Mouse (Mus musculus): ENCODE data around the gene Dgka.

The Dgka gene

DNA sequence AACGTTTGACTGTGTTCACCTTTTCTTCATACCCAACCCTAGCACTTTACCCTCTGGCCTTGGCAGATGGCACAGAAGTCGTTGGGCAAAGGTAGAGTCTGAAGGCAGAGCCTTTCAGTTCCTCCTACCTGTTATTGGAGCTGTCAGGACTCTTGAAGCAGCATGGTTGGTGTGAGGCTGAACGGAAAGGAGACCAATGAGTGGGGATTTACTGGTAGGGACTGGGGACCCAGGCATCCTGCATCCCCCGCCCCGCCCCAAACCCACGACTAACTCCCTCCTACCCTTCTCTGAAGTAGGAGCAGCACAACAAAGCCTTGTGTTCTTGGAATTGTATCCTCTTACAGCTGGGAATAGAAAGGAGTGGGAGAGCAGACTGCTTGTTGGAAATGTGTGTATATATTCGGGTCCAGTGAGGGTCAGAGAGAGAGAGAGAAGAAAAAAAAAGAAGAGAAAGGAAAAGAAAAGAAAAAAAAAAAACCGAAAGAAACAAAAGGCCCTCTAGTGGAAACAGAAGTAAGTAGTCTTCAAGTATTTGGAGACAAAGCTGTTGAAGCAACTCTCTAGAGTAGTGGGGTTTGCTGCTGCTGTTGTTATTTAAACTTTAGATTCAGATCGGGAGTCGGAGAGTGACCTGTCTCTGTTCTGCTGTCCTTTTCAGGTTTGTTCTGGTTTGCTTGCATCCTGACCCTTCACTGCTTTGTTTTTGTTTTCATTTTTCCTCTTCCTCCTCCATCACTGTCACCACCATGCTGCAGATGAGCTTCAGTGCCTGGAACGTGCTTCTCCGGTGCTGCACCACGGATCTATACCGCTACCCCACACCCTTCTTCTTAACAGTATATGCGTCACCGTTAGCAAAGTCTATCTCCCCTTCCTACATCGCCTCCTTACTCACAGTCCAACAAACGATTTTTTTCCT lies at the start of gene Dgka:
Gene Dgka (minus strand): TSS at position 176 of the 922 bp plus-strand sequence.
- DNase-seq, result peak; percentile 82 to 84

DNA sequence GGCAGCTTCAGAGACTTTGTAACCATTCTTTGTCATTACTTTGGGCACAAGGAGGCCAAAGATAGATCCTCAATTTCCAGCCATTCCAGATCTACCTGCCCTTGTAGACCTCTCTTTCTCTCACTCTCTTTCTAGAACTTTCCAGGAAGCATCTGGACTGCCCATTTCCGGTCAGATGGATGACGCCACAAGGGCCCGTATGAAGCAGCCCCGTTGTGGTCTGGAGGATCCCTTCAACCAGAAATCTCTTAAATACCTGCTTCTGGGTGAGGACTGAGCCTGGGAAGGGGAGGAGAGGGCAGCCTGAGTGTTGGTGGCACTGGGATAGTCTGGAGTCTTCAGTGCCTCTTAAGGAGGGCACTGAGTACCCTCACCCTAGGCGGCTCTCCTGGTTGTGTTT lies 49.7 kb upstream of the Dgka start:
- DNase-seq, result no peak

DNA sequence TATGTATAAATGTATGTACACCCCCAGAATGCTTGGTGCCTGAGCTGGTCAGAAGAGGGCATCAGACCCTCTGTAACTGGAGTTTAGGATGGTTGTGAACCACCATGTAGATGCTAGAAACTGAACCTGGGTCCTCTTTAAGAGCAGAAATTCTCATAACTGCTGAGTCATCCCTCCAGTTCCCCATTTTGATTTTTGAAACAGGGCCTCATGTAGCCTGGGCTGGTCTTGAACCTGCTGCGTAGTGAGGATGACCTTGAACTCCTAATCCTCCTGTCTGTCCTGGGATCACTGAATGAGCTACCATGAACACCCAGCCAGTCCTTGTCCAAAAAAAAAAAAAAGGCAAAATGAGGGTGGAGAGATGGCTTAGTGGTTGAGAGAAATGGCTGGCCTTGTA lies 48.6 kb upstream of the Dgka start:
- DNase-seq, result no peak

DNA sequence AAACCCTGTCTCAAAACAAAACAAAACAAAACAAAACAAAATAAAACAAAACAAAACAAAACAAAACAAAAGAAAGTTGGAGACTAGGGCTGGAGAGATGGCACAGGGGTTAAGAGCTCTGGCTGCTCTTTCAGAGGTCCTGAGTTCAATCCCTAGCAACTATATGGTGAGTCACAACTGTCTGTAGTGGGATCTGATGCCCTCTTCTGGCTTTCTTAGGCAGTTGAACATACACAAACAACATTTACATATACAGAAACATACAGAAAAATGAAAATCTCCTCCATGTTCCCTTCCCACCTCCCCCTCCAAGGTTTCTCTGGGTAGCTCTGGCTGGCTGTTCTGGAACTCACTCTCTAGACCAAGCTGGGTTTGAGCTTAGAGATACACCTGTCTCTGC lies 47.4 kb upstream of the Dgka start:
- no peak for DNase-seq

DNA sequence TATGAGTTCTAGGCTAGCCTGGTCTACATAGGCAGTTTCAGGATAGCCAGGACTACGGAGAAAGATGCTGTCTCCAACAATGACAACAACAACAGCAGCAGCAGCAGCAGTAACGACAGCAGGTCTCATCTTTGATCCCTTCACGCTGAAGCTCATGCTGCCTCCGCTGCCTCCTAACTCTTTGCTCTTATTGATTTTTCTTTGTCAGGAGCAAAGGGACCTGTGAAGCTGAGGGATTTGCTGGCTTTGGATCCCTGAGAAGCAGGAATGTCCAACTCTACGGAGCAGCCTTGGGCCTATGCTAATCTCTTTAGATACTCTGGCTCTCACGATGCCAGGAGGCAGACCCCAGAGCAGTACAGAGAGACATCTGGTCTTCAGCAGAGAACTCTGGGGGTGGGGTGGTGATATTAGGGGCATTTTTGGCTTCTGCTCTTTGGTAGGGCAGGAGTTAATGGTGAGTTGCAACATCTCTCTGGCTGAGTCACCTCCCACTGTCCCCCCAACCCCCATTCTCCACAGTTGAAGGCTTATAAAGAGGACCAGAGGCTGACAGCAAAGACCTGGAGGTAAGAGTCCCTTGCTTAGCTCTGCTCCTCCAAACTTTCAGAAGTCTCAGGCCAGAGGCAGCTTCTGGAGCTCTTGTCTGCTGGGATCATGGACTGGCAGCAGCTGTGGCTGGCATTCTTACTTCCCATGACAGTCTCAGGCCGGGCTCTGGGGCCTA lies 45.9 kb upstream of the Dgka start, which contains the start of gene Mmp19:
Gene Mmp19 (plus strand): TSS at position 513 of the 727 bp plus-strand sequence.
- no peak for DNase-seq

DNA sequence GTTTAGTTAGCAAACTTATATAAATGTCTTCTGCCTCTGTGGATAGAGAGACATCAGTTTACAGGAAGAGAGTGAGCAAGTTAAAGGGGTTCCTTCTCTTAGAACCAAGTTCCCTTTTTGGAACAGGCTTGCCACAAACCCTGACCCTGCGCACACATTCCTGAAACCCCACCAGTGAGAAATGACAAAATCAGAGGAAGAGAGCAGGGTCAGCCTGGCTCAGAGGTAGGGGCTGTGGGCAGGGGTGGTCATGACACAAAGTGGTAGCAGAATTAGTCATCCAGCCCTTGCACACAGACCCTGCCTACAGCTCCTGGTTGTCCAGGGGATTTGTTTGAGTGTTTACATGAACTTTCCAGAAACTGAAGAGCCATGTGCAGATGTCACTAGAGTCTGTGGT lies 35.5 kb upstream of the Dgka start:
- no peak for DNase-seq

DNA sequence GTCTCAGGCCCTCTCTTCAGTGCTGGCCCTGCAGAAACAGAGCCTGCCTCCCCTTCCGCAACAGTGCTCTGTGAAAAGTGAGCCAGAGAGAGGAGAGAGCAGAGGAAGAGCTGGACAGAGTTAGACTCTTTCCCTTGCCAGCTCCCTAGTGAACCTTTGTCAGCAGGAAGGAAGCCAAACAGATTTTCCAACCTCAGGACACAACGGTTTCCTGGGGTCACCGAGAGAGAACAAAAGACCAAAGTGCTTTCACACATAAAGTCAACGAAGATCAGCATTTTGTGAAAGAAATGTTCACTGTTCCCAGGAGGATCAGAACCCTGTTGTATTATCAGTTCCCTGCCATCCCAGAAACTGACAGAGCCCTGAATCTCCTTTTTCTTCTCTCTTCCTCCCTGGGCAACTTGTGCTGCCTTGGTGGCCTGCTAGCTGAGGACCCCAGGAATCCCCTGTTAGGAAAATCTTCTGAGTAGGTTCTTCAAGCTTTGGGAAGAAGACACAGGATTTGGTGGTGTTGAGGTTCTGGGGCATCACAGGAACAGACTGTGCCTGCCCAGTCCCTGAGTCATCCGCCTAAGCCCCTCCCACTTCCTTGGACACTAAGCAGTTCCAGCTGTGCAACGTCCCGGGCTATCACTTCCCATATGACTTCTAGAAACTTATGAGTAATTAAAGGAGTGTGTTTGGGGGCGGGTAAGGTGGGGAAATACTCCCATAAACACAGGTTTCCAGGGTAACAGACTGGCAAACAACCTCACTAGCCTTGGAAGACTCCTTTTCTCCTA lies 34.5 kb upstream of the Dgka start:
- peak in 1 of 2 experiments; percentile 23 for DNase-seq

DNA sequence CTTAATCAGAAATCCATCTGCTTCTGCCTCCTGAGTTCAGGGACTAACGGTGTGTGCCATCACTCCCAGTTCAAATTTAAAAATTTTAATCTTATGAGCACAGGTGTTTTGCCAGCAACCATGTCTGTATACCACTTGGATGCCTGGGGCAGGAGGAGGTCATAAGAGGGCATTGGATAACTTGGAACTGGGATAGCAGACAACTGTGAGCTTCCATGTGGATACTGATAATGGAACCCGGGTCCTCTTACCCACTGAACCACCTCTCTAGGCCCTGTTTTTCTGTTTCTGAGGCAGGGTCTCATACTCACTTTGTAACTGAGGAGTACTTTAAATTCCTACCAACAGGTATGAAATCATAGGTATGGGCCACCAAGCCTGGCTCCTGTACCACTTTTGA lies 33.8 kb upstream of the Dgka start:
- DNase-seq, result no peak

DNA sequence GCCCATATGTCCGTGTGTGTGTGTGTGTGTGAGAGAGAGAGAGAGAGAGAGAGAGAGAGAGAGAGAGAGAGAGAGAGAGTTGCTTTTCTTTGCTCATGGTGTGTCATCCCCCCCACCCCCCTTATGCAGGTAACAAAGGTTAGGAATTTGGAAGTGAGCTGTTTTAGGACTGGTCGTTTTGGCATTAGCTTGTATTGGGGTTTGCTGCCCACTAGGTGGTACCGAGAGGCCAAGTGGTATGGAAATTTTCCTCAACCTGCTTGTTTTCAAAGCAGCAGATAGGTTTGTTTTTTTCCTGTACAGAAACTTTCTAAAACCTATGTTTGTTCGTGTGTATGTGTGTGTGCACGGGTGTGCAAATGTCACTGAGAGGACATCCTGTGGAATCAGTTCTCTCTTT lies 29.0 kb upstream of the Dgka start:
- DNase-seq, result no peak

DNA sequence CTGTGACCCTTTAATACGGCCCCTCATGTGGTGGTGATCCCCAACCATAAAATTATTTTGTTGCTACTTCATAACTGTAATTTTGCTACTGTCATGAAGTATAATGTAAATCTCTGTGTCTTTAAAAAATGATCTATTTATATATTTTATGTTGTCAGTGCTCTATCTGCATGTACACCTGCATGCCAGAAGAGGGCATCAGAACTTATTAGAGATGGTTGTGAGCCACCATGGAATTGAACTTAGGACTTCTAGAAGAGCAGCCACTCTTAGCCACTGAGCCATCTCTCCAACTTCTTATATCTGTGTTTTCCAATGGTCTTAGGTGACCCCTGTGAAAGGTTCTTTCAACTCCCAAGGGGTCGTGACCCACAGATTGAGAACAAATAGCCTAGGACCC lies 28.2 kb upstream of the Dgka start:
- DNase-seq, result no peak

DNA sequence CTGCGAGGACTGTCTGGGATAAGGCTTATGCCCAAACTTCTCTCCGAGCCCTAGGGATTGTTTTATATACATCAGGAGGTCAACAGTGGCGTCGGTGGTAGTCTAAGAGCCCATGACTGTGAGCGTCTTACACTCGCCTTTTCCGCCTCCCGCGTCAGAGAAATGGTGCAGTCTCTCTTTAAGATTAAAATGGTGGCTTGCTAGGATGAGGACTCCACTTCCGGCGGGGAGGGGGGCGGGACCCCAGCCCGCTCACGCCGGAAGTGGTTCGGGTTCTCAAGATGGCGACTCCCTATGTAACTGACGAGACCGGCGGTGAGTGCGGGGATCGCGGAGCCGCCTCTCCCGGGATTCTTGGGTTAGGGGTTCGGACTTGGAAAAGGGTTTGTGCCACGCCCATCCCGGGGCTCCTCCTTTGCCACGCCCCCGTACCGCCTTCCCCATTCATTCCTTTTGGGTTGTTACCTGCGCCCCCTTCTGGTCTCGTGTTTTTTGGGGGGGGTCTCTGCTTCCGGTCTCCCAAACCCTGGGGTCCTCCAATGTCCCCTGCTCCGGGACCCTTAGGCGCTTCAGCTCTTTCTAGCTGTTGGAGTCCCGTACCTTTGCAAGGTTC lies 3.7 kb upstream of the Dgka start:
- peak; percentile 83 to 86 for DNase-seq

DNA sequence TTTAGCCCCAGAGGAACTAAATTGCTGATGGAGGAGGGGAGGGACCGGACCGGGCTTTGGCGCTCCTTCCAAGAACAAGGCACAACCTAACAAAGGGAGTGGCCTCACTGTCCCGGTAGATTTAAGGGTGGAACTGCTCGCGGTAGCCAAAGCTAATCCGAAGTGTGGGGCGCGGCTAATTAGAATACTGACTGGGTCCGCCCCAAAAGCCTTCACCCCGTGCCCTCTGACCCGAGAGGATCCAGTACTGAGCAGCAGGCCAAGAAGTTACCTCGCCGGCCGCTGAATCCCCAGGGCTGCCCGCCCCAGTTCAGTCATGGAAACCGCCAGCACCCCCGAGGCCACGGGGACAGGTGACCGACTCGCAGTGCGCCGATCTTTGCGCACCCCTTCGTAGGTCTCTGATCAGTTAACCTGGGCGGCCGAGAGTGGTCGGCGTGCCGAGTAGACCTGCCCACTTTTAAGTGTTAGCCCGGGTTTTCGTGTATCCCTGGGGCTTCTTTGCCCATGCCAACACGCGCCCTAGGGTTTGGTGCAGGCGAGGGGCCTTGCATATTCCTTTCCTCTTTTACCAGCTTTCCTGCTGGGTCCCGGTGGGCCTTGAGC lies 3.1 kb upstream of the Dgka start, which contains the start of gene Pym1:
Gene Pym1 (plus strand): TSS at position 244 of the 606 bp plus-strand sequence.
- peak; percentile 72 to 76 for DNase-seq

DNA sequence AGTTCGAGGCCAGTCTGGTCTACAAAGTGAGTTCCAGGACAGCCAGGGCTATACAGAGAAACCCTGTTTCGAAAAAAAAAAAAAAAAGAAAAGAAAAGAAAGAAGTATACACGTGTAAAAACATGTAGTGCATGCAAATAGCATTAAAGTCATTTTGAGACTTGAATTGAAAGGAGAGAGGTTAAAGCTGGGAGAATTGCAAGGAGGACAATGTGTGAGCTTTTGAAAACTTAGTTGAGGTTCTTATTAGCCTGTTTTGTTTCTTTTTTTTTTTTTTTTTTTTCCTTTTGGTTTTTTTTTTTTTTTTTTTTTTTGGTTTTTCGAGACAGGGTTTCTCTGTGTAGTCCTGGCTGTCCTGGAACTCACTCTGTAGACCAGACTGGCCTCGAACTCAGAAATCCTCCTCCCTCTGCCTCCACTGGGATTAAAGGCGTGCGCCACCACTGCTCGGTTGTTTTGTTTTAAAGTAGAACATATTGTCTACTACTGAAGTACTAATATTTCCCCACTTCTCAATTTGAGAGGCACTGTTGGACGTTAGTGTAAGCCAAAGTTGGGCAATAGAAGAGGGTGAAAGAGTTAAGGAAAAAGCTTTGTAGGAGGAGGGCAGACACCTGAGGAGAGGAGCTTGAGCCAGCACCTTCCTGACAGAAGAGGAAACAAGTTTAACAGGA lies 2.5 kb upstream of the Dgka start:
- DNase-seq, result no peak

DNA sequence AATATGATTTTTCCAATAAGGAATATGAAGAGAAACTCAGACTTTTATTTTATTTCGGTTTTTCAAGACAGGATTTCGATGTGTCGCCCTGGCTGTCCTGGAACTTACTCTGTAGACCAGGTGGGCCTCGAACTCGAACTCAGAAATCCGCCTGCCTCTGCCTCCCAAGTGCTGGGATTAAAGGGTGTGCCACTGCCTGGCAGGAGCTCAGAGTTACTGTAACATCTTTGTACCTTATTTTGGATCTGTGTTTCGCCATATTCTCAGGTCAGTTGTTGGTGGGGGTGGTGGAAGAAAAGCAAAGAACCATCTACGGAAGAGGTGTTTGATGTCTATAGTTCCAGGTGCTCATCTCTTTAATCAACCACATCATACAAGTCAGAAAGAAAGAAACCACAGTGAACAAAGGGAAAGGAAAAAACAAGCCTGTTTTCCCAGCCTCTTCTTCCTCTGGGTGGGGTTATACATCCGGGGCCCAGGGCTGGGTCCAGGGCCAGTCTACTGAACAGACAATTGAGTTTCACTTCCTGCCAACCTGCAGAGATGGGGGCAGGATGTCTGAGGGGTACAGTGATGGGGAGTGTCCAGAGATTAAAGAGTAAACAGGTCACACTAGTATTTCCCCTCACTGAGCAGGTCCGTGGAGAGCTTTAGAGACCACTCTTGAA lies 1.4 kb upstream of the Dgka start:
- DNase-seq, result peak; percentile 79 to 91

DNA sequence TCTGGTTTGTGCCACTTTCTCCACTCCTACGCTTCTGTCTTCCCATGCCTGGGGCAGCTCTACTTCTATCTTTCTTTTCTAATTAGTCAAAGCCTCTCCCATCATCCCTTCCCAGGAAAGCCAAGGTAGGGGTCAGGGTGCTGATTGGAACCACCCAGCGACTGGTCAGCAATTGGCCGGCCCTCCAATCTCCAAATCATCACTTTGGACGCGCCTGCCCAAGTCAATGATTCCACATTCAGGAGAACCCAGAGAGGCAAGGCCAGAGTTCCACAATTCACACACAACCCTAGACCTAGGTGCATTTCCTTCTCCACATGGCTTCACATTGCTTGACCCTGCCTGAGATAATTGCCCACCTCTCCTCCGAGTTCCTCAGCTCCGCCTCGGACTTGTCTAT lies 444 bp downstream of the Dgka start:
- no peak for DNase-seq

DNA sequence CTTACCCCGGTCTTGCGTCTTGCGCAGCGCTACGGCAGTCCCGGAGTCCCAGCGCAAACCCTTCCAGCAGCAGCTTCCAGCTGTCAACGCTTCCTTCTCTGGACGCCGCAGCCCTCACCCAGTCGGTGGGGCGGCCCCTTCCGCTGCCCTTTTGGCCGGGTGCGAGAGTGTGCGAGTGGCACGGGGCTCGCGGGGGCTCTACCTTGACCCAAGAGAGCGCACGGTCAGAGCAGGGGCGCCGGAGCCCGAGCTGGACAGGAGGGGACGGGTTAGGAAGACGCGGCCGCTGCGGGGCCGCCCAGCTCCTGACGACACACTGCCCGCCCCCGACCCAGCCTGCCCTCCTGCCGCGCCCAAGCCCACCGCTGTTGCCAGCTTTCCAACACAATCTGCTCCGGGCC lies 864 bp downstream of the Dgka start:
- DNase-seq, result peak; percentile 70 to 75

DNA sequence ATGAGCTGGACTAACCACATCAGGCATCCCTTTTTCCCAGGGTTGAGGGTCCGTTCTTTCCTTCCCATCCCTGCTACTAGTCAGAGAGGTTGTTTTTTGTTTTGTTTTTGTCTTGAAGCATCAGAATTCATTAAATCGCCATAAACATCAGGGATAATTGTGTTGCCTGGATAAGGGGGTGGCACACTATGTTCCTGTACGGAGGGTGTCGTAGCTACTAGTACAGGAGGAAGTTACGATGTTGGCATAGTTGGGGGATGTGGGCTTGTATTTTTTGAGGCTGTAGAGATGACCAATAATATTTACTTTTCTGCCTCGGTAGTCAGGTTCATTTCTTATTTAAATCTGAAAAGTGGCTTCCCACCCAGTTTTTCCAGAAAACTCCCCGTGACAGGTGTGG lies 1.4 kb downstream of the Dgka start:
- DNase-seq, result no peak

DNA sequence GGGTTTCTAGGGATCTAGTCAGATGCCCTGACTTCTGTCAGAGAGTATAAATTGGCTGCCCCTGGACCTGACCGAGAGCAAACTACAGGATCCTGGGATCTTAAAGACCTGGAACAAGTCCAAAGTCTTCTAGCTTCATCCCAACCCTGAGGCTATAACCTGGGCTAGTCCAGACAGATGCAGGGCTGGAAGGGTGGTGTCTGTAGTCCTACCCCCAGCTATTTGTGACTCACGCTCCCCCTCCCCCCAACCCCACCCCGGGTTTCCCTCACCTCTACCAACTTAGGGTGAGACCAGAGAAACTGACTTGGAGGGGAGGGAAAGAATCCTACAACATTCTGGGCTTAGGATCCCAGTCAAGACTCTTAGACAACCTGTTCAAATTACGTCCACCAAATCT lies 2.0 kb downstream of the Dgka start:
- no peak for DNase-seq

DNA sequence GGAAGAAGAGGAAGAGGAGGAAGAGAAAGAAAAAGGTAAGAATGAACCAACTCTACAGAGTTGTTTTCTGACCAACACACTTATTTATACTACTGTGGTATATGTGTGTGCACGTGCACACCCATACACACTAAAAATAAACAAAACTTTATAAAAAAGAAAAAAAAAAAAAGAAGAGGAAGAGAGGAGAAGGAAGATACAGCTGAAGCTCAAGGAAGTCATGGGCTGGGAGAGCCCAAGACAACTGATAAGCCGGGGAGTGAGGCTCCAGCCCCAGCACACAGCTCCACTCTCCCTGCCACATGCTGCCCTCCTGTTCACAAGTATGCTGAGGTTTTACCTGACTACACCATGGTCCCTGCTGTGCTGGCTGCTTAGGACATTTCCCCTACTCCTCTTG lies 4.4 kb downstream of the Dgka start:
- no peak for DNase-seq

DNA sequence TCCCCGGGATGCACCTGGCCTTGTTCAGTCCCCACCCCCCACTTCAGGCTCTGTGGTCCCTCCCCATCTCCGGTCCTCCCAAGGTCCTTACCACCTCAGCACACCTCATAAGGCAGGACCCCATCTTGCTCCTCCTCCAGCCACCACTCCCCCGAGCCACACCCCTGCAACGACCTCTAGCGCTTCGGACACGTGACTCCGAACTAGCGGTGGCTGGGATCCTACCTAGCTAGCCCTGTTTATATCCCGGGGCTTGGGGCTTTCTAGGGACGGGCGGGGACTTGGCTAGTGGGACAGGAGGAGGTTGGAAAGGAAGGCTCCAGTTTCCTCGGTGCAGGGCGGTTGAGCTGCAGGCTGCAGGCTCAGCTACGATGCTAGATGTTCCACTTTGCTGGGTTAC lies 7.2 kb downstream of the Dgka start:
- no peak for DNase-seq

DNA sequence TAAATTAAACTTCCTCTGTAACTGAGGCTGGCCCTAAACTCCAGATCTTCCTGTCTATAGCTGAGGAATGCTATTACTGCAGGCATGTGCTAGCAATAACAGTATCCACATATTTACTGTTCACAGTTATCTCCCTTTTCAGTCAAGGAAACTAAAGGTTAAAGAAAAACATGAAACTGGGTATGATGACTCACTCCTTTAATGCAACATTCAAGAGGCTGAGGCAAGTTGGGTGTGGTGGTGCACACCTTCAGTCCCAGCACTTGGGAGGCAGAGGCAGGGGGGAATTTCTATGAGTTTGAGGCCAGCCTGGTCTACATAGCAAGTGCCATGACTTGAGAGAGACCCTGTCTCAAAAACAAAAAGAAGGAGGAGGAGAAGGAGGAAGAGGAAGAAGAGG lies 12.7 kb downstream of the Dgka start:
- no peak for DNase-seq

Measured in thymus, postnatal 36 days (tissue).